Mouse (Mus musculus): ENCODE results near the gene Mrps18a.

GRCm38 (mm10) chr17:46076260-46076551 is 34.6 kb upstream of the Mrps18a start:
- TF ChIP-seq CTCF (IDR thresholded peaks at IDR 0.05; ENCODE audit: borderline replicate concordance, extremely low read depth, insufficient read depth, insufficient read length) (no peak), POLR2A (IDR thresholded peaks at IDR 0.05; ENCODE audit: borderline replicate concordance, extremely low read depth, insufficient read depth, insufficient read length, poor library complexity, severe bottlenecking) (no peak)
